Mouse (Mus musculus): ENCODE measurements around the gene Dpp6.

The Dpp6 gene

GRCm38 (mm10) chr5:27203131-27203530, 386.1 kb downstream of the Dpp6 start:
- DNase-seq (ENCODE audit: low spot score) = no peak

- DNase-seq (ENCODE audit: low spot score) = no peak
These were observed 387.7 kb downstream of the Dpp6 start for GRCm38 (mm10) chr5:27204721-27205120.

GRCm38 (mm10) chr5:27205754-27206153, 388.8 kb downstream of the Dpp6 start:
- DNase-seq (ENCODE audit: low spot score) = no peak

GRCm38 (mm10) chr5:27206213-27206612, 389.2 kb downstream of the Dpp6 start:
- DNase-seq (ENCODE audit: low spot score) = no peak

GRCm38 (mm10) chr5:27220116-27220515, 403.1 kb downstream of the Dpp6 start:
- DNase-seq (ENCODE audit: low spot score) = no peak

GRCm38 (mm10) chr5:27242078-27242477, 425.1 kb downstream of the Dpp6 start:
- DNase-seq (ENCODE audit: low spot score) = no peak

GRCm38 (mm10) chr5:27243226-27243625, 426.2 kb downstream of the Dpp6 start:
- no peak for DNase-seq (ENCODE audit: low spot score)

- no peak for DNase-seq (ENCODE audit: low spot score)
These were observed 430.8 kb downstream of the Dpp6 start for GRCm38 (mm10) chr5:27247793-27248192.

- no peak for DNase-seq (ENCODE audit: low spot score)
These were observed 431.7 kb downstream of the Dpp6 start for GRCm38 (mm10) chr5:27248685-27249084.

- DNase-seq (ENCODE audit: low spot score) = no peak
These were observed 432.9 kb downstream of the Dpp6 start for GRCm38 (mm10) chr5:27249951-27250350.

- no peak for DNase-seq (ENCODE audit: low spot score)
These were observed 433.9 kb downstream of the Dpp6 start for GRCm38 (mm10) chr5:27250906-27251305.

- DNase-seq (ENCODE audit: low spot score) = no peak
These were observed 434.4 kb downstream of the Dpp6 start for GRCm38 (mm10) chr5:27251361-27251760.

GRCm38 (mm10) chr5:27255247-27255646, 438.2 kb downstream of the Dpp6 start:
- no peak for DNase-seq (ENCODE audit: low spot score)

- DNase-seq (ENCODE audit: low spot score) = no peak
These were observed 441.6 kb downstream of the Dpp6 start for GRCm38 (mm10) chr5:27258636-27259035.

GRCm38 (mm10) chr5:27261746-27262727, 445.0 kb downstream of the Dpp6 start:
- no peak for DNase-seq (ENCODE audit: low spot score)

GRCm38 (mm10) chr5:27262751-27263150, 445.7 kb downstream of the Dpp6 start:
- no peak for DNase-seq (ENCODE audit: low spot score)

- no peak for DNase-seq (ENCODE audit: low spot score)
These were observed 448.3 kb downstream of the Dpp6 start for GRCm38 (mm10) chr5:27265281-27265680.

- DNase-seq (ENCODE audit: low spot score) = no peak
These were observed 454.3 kb downstream of the Dpp6 start for GRCm38 (mm10) chr5:27271336-27271735.

- DNase-seq (ENCODE audit: low spot score) = no peak
These were observed 457.9 kb downstream of the Dpp6 start for GRCm38 (mm10) chr5:27274781-27275395.

- DNase-seq (ENCODE audit: low spot score) = no peak
These were observed 458.9 kb downstream of the Dpp6 start for GRCm38 (mm10) chr5:27275871-27276270.

GRCm38 (mm10) chr5:27278120-27278645, 461.2 kb downstream of the Dpp6 start:
- no peak for DNase-seq (ENCODE audit: low spot score)

- DNase-seq (ENCODE audit: low spot score) = no peak
These were observed 469.9 kb downstream of the Dpp6 start for GRCm38 (mm10) chr5:27286876-27287275.

GRCm38 (mm10) chr5:27291378-27291777, 474.4 kb downstream of the Dpp6 start:
- DNase-seq (ENCODE audit: low spot score) = no peak

Data from urinary bladder, postnatal 10 days (tissue).